Mouse (Mus musculus) ES-E14 (cell line): ENCODE data around the gene Itk.

Experiments
- MAFK ChIP-seq: IDR thresholded peaks from 2 replicates; pipeline ENCODE4 v1.6.1; 2014; ENCODE audit warnings: mild to moderate bottlenecking, low read depth, low read length, inconsistent platforms; ENCODE audit not compliant: insufficient read depth
- ZC3H11A ChIP-seq: IDR thresholded peaks from 2 replicates; pipeline ENCODE4 v1.6.1; 2012; ENCODE audit warnings: low read depth, mild to moderate bottlenecking, inconsistent platforms, low read length, borderline replicate concordance

- TF ChIP-seq ZC3H11A = no peak
- TF ChIP-seq MAFK = no peak
Observed at GRCm38 (mm10) chr11:46393413-46393812, 4.1 kb upstream of the Itk start.
